Mouse (Mus musculus): ENCODE results near the gene Gnb5.

DNA sequence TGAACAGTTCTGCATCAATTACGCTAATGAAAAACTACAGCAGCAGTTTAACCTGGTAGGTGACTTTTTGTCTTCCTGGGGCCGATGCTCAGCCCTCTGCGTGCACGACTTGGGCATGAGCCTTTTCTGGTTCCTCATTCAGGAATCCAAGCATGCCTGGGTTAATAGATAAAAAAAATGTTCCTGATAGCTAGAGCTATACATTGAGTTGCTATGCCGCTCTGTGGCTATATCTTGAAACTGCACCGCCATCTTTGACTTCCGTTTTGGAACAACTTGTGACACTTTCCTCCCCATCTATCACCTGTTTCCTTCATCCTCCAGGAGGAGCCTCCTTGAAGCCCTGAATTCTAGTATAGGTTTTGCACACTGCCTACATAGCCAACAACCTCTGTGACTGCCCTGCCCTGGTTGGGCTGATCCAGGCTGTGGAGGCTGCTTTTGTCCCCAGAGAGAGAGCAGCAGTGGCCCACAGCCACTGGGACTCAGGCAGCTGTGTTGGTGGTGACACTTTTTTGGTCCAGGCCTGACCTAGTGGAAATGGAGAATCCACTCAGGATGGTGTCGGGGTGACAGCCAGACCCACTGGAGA is 43.8 kb upstream of the Gnb5 start:
- no peak for TF ChIP-seq CTCF (IDR thresholded peaks at IDR 0.05; ENCODE audit: low read depth, low read length)
- no peak for TF ChIP-seq POLR2A (IDR thresholded peaks at IDR 0.05; ENCODE audit: extremely low read depth, insufficient read depth, low read length)

All from liver, adult 2 months (tissue).